In the genomic region with DNA sequence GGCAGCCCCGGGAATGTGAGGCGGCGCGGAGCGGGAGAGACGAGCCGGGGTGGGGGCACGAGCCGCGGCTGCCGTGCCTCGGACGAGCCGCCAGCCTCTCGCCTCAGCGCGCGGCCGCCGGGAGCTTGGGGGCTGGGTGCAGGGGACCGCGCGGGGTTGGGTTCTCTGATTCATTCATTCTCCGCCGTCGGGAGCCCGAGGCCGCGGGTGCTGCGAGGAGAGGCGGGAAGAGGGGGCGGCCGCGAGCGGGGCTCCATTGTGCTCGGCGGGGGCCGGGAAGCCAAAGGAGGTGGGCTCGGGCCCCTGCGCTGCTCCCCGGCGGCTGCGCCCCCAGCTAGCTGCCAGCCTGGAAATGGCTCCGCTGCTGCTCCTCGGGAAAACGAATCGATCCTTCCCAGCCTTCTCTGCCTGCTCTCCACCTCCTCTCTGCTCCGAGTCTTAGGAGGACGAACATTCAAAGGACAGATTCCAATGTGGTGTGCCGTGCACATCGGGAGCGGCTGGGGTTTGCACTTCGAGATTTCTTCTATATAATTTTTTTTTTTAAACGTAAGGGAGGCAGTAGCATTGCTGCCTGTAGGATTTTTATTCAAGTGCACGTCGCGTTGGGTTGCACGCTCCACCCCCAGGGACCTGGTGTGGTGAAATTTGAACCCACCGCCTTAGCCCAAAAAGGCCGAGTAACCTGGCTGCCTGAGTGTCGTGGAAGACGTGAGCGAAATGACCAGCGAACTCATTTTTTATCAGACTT, we compare ENCODE assay signal across 8 mouse cellular contexts. TPM values are rescaled to one million over a fixed set of nuclear protein-coding genes. Genes with fewer than 3 reads are reported as not detected.
DNase-seq lines count a peak whose midpoint lies in the region; ATAC-seq lines count a peak whose summit lies in the region.

No protein-coding gene starts in this region.

- under 1% methylated on average over 60 of the region's 64 CpGs for WGBS in liver, embryonic 12.5 days (ENCODE audit: insufficient replicate concordance)
- WGBS in neural tube, embryonic 15.5 days, result under 1% methylated on average over 40 of the region's 64 CpGs

- H3K36me3 ChIP-seq in liver, embryonic 12.5 days, result no peaks in the 10 kb centered on the region
- H3K36me3 ChIP-seq in neural tube, embryonic 15.5 days, result no peaks in the 10 kb centered on the region

- H3K27me3 ChIP-seq in liver, embryonic 12.5 days (replicated peaks), result no peaks in the 10 kb centered on the region
- no peaks in the 10 kb centered on the region for H3K27me3 ChIP-seq in neural tube, embryonic 15.5 days (replicated peaks)

- no peaks in the 10 kb centered on the region for H3K9me3 ChIP-seq in liver, embryonic 12.5 days (replicated peaks)
- no peaks in the 10 kb centered on the region for H3K9me3 ChIP-seq in neural tube, embryonic 15.5 days (replicated peaks)

- H3K9ac ChIP-seq in liver, embryonic 12.5 days, result peak overlapping the region; percentile 96
- peak overlapping the region; percentile 90 for H3K9ac ChIP-seq in neural tube, embryonic 15.5 days (replicated peaks)

- H3K4me2 ChIP-seq in liver, embryonic 12.5 days, result peak overlapping the region; percentile 90
- H3K4me2 ChIP-seq in neural tube, embryonic 15.5 days, result peak overlapping the region; percentile 77

- H3K27ac ChIP-seq in liver, embryonic 12.5 days, result peak overlapping the region; percentile 93
- H3K27ac ChIP-seq in neural tube, embryonic 15.5 days (replicated peaks), result peak overlapping the region; percentile 100

- peak overlapping the region; percentile 82 for H3K4me3 ChIP-seq in liver, embryonic 12.5 days
- H3K4me3 ChIP-seq in neural tube, embryonic 15.5 days (replicated peaks), result peak overlapping the region; percentile 91

- peaks cover 47% of the 10 kb centered on the region for H3K4me1 ChIP-seq in liver, embryonic 12.5 days
- H3K4me1 ChIP-seq in neural tube, embryonic 15.5 days, result peaks cover 29% of the 10 kb centered on the region

- peak; percentile 38 for ATAC-seq in liver, embryonic 12.5 days
- peak; percentile 13; the same call in 1 of the 2 replicates for ATAC-seq in neural tube, embryonic 15.5 days (ENCODE audit: low FRiP score)

- DNase-seq in 3T3-L1 (ENCODE audit: low read depth, low spot score), result peak; percentile 63
- DNase-seq in CD4-positive, CD25-positive, alpha-beta regulatory T cell, adult 2 months (ENCODE audit: low read depth, low spot score), result peak; percentile 52
- DNase-seq in c-Kit-negative CD71-positive TER-119-positive erythroid progenitor cells, embryonic 14.5 days (ENCODE audit: low read depth, low spot score), result peak; percentile 29
- peak; percentile 20 for DNase-seq in gastrocnemius, postnatal 10 days
- peak; percentile 41 for DNase-seq in kidney, adult 18-20 months
- DNase-seq in thymus, postnatal 36 days, result no peak

RNA-seq across cellular contexts. Expression of a gene that starts 5.0 kb away (rescaled TPM):
- 10 to 100 TPM; 45.0 to 60.9 TPM for total RNA-seq in gastrocnemius, postnatal 10 days (2021)
- polyA plus RNA-seq in liver, embryonic 12.5 days (2016; fragmentation: Nextera tagmentation; extraction: Ambion mirVana), result 7.1 and 8.2 TPM in 2 replicates
- polyA plus RNA-seq in neural tube, embryonic 15.5 days (2015; fragmentation: Nextera tagmentation; extraction: Ambion mirVana), result 11.7 and 13.9 TPM in 2 replicates

Comparison
In these comparisons a context has a peak if more than half of its experiments do, and no peak if none do; other contexts are left out.
1. DNase-seq: peak in 3T3-L1 (single experiment), CD4-positive, CD25-positive, alpha-beta regulatory T cell, adult 2 months (single experiment), c-Kit-negative CD71-positive TER-119-positive erythroid progenitor cells, embryonic 14.5 days (single experiment), gastrocnemius, postnatal 10 days (single experiment) and kidney, adult 18-20 months (single experiment); none in thymus, postnatal 36 days (0 of 2).